Mouse (Mus musculus): ENCODE results near the gene Tbc1d8.

The Tbc1d8 gene

GRCm38 (mm10) chr1:39396347-39396746 lies 82.2 kb downstream of the Tbc1d8 start:
- in situ Hi-C loops (cut with MboI) = no loop called here

- in situ Hi-C loops (cut with MboI) = no loop called here
Observed at GRCm38 (mm10) chr1:39394650-39395049, 83.9 kb downstream of the Tbc1d8 start.

GRCm38 (mm10) chr1:39394096-39394495 lies 84.5 kb downstream of the Tbc1d8 start:
- in situ Hi-C loops (cut with MboI) = no loop called here

- in situ Hi-C loops (cut with MboI) = no loop called here
Observed at GRCm38 (mm10) chr1:39393217-39393867, 85.2 kb downstream of the Tbc1d8 start.

GRCm38 (mm10) chr1:39392189-39392588 lies 86.4 kb downstream of the Tbc1d8 start:
- in situ Hi-C loops (cut with MboI) = no loop called here

GRCm38 (mm10) chr1:39391652-39392051 lies 86.9 kb downstream of the Tbc1d8 start:
- in situ Hi-C loops (cut with MboI) = no loop called here

GRCm38 (mm10) chr1:39389338-39389737 lies 89.2 kb downstream of the Tbc1d8 start:
- in situ Hi-C loops (cut with MboI) = no loop called here

- in situ Hi-C loops (cut with MboI) = no loop called here
Observed at GRCm38 (mm10) chr1:39388163-39388562, 90.4 kb downstream of the Tbc1d8 start.

- in situ Hi-C loops (cut with MboI) = no loop called here
Observed at GRCm38 (mm10) chr1:39387497-39387896, 91.1 kb downstream of the Tbc1d8 start.

- in situ Hi-C loops (cut with MboI) = no loop called here
Observed at GRCm38 (mm10) chr1:39386456-39386855, 92.1 kb downstream of the Tbc1d8 start.

- in situ Hi-C loops (cut with MboI) = no loop called here
Observed at GRCm38 (mm10) chr1:39384914-39385313, 93.6 kb downstream of the Tbc1d8 start.

GRCm38 (mm10) chr1:39381017-39381416 lies 97.5 kb downstream of the Tbc1d8 start:
- in situ Hi-C loops (cut with MboI) = no loop called here

GRCm38 (mm10) chr1:39379021-39379420 lies 99.5 kb downstream of the Tbc1d8 start:
- in situ Hi-C loops (cut with MboI) = no loop called here

GRCm38 (mm10) chr1:39378540-39378939 lies 100.0 kb downstream of the Tbc1d8 start:
- in situ Hi-C loops (cut with MboI) = no loop called here

- in situ Hi-C loops (cut with MboI) = no loop called here
Observed at GRCm38 (mm10) chr1:39376726-39377240, 101.8 kb downstream of the Tbc1d8 start.

GRCm38 (mm10) chr1:39376121-39376520 lies 102.4 kb downstream of the Tbc1d8 start:
- in situ Hi-C loops (cut with MboI) = no loop called here

- in situ Hi-C loops (cut with MboI) = no loop called here
Observed at GRCm38 (mm10) chr1:39374231-39374809, 104.2 kb downstream of the Tbc1d8 start.

GRCm38 (mm10) chr1:39373378-39373777 lies 105.2 kb downstream of the Tbc1d8 start:
- in situ Hi-C loops (cut with MboI) = no loop called here

GRCm38 (mm10) chr1:39372220-39372843 lies 106.2 kb downstream of the Tbc1d8 start:
- in situ Hi-C loops (cut with MboI) = no loop called here

- in situ Hi-C loops (cut with MboI) = no loop called here
Observed at GRCm38 (mm10) chr1:39370431-39370830, 108.1 kb downstream of the Tbc1d8 start.

- in situ Hi-C loops (cut with MboI) = no loop called here
Observed at GRCm38 (mm10) chr1:39368267-39368841, 110.2 kb downstream of the Tbc1d8 start.

GRCm38 (mm10) chr1:39367601-39368266 lies 110.8 kb downstream of the Tbc1d8 start, which contains the start of gene Rpl31:
Gene Rpl31 (plus strand): TSS chr1:39367842.
- in situ Hi-C loops (cut with MboI) = no loop called here
